Mouse (Mus musculus) neural tube, embryonic 14.5 days (tissue): ENCODE measurements around the gene Chchd10. TPM values are rescaled to one million over a fixed set of nuclear protein-coding genes. Genes with fewer than 3 reads are reported as not detected.

Experiments
- ATAC-seq: fragments of 200-750 bp; cut with Nextera tagmentation; 2 replicates; pipeline ENCODE4 v1.8.0; 2017; ENCODE audit warnings: low read depth, mild to moderate bottlenecking, moderate TSS enrichment, moderate library complexity
- H3K27ac ChIP-seq: fragments of 300-500 bp; sonication (generic); 2 replicates; pipeline ENCODE4 v1.5.1; 2014; ENCODE audit warnings: low read depth, mild to moderate bottlenecking, control low read depth, low read length, moderate library complexity, mixed read lengths
- H3K27me3 ChIP-seq: fragments of 300-500 bp; sonication (generic); 2 replicates; pipeline ENCODE4 v1.6.1; 2014; ENCODE audit warnings: low read length; ENCODE audit not compliant: control insufficient read depth, insufficient read depth
- H3K36me3 ChIP-seq: fragments of 300-500 bp; sonication (generic); 2 replicates; pipeline ENCODE4 v1.6.1; 2014; ENCODE audit warnings: low read length, mixed read lengths; ENCODE audit not compliant: control insufficient read depth, insufficient read depth
- H3K4me1 ChIP-seq: fragments of 300-500 bp; sonication (generic); 2 replicates; pipeline ENCODE4 v1.6.1; 2014; ENCODE audit warnings: low read length; ENCODE audit not compliant: control insufficient read depth, insufficient read depth
- H3K4me2 ChIP-seq: fragments of 300-500 bp; sonication (generic); 2 replicates; pipeline ENCODE4 v1.6.1; 2014; ENCODE audit warnings: mild to moderate bottlenecking, low read depth, low read length, control low read depth
- H3K4me3 ChIP-seq: fragments of 300-500 bp; sonication (generic); 2 replicates; pipeline ENCODE4 v1.5.1; 2014; ENCODE audit warnings: low read depth, low read length, control low read depth, mixed read lengths
- H3K9ac ChIP-seq: fragments of 300-500 bp; sonication (generic); replicated peaks from 2 replicates; pipeline ENCODE4 v1.6.1; 2014; ENCODE audit warnings: low read depth, mild to moderate bottlenecking, control low read depth, low read length, mixed read lengths
- H3K9me3 ChIP-seq: fragments of 300-500 bp; sonication (generic); 2 replicates; pipeline ENCODE4 v1.6.1; 2016; ENCODE audit warnings: low read length; ENCODE audit not compliant: control insufficient read depth
- WGBS: fragments of 180-500 bp; shearing (Covaris S2); extraction: QIAGEN DNeasy Blood & Tissue Kit; methylation state at CpG from one replicate; pipeline ENCODE4 v1.1.7; 2014; 5-methylcytosine and 5-hydroxymethylcytosine counted together
- polyA plus RNA-seq: library from polyadenylated mRNA; unstranded; fragments of >200 nt; fragmentation: Nextera tagmentation; extraction: Ambion mirVana; gene quantifications from 2 replicates; pipeline ENCODE4 v1.2.1, GENCODE M21; 2014

Chchd10 gene
- polyA plus RNA-seq, 1 experiment from 2014 or later: 158 TPM

DNA sequence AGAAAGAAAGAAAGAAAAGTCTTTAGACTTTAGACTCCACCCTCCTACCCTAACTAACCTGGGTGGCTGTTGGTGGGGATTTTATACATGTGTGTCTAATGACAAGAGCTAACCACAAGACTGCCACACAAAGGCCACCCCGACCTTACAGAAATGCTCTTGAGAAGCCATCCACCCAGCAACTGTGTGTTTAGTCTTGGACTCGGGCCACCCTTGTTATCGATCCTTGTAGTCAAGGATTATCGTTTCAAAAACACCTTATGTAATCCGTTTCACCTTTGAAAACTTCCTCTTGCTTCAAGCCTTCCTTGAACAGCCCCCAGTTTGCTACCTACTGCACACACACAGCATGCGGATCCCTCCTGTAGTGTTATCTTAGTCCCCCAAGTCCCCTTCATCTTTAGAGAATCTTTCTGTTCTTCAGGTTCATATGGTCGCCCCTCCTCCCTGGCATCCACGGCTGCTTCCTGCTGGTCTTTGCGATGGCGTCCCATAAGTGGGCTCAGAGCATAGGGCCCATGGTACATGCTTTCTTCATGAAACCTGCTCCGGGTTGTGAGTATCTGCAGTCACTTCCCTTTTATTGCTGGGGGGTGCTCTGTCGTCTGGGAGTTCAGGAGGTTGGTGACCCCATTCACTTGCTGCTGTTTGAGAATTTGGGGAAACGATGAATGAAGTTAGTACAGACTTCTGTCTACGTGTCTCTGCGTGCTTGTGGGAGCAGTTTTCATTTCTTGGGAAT is 10.0 kb downstream of the Chchd10 start, which contains the start of gene Vpreb3:
Gene Vpreb3, plus strand, starts transcription at position 322 of the 742 bp plus-strand sequence.
- no peak for ATAC-seq
- no peaks in the 10 kb centered on the region for H3K36me3 ChIP-seq
- no peaks in the 10 kb centered on the region for H3K9me3 ChIP-seq
- no peak within 1 kb of the TSS for H3K4me2 ChIP-seq
- H3K27me3 ChIP-seq: no peaks in the 10 kb centered on the region
- peak within 1 kb of the TSS; percentile 24; the same call in 1 of the 2 replicates for H3K27ac ChIP-seq
- peaks cover 3% of the 10 kb centered on the region; the same call in 1 of the 2 replicates for H3K4me1 ChIP-seq
- H3K4me3 ChIP-seq: no peak within 1 kb of the TSS
- H3K9ac ChIP-seq: no peak within 1 kb of the TSS
- WGBS: 88% methylated on average over 15 of the region's 15 CpGs

DNA sequence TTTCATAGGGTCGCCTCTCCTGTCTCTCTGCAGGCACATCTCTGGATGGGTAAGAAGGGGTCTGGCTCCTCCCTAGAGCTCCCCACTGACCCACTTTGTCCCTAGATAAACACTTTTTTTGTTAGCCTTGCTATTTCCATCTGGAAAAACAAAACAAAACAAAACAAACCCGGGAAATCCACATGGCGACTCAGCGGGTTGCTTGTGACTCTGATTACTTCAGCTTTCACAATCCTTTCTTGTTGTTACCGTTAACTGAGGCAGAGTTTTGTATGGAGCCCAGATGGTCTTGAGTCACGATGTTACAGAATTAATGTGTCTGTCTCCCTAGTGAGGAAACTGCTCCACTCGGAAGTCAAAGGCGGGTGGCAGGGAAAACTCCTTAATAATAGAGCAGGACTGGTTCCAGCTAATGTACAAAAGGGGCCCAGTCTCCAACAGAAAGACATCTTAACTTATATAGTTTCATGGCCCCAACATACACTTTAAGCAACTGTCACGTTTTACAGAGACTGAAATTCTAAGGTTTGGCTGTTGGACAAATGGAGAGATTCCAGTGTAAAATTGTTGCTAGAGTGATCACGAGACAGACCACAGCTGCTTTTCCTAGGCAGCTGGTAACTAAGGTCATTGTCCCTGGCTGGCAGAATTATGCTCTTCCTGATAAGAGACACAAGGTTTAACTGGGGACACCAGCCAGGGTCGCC is 11.3 kb downstream of the Chchd10 start:
- no peaks in the 10 kb centered on the region for H3K27me3 ChIP-seq
- WGBS: 10% methylated on average over 11 of the region's 11 CpGs
- H3K4me1 ChIP-seq: peaks cover 3% of the 10 kb centered on the region; the same call in 1 of the 2 replicates
- H3K27ac ChIP-seq: peak overlapping the region; percentile 46; the same call in 1 of the 2 replicates
- peak; percentile 48; the same call in 1 of the 2 replicates for ATAC-seq
- H3K4me2 ChIP-seq: no peak overlapping the region
- no peak overlapping the region; the same call in 1 of the 2 replicates for H3K9ac ChIP-seq
- H3K9me3 ChIP-seq: no peaks in the 10 kb centered on the region
- no peaks in the 10 kb centered on the region for H3K36me3 ChIP-seq
- H3K4me3 ChIP-seq: no peak overlapping the region

DNA sequence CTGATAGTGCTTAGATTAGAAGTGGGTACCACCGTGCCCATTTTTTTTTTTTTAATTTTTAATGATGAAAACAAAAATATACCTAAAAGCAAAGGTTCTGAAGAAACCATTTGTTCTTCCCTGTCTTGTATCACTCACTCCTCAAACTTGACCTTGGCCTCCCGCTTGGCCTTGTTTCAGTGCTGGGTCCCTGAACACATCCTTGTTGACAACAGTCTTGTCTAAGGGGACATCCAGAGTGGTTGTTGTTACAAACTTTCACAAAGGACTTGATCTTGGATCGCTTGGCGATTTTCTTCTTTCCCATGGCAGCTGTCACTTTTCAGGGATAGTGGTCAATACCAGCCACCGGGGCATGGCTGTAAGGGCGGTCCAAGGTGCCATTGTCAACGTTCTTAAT is 12.3 kb downstream of the Chchd10 start:
- Histone ChIP-seq H3K9ac (no peak overlapping the region), H3K27ac (no peak overlapping the region), H3K27me3 (no peaks in the 10 kb centered on the region), H3K9me3 (no peaks in the 10 kb centered on the region), H3K4me2 (no peak overlapping the region), H3K36me3 (no peaks in the 10 kb centered on the region), H3K4me1 (peaks cover 3% of the 10 kb centered on the region; the same call in 1 of the 2 replicates), H3K4me3 (no peak overlapping the region)
- WGBS: 91% methylated on average over 7 of the region's 7 CpGs
- no peak for ATAC-seq

DNA sequence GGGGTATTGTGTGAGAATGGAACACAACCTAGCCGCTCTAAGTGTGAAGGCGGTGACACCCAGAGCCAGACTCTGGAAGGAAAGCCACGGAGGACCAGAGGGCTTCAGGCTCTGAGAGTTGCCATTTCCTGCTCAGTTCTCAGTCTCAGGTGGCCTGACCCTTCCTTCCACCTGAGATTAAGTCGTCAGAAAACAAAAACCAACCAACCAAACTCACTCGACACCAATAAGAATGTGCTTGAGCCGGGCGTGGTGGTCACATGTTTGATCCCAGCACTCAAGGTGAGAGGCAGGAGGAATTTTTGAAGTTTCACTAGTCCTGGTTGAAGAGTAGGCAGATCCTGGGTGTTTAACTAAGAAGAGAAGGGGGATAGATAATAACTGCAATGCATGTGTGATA is 13.0 kb downstream of the Chchd10 start:
- H3K9ac ChIP-seq: no peak overlapping the region
- WGBS: 90% methylated on average over 7 of the region's 7 CpGs
- H3K27me3 ChIP-seq: no peaks in the 10 kb centered on the region
- H3K9me3 ChIP-seq: no peaks in the 10 kb centered on the region
- H3K4me2 ChIP-seq: no peak overlapping the region
- H3K36me3 ChIP-seq: no peaks in the 10 kb centered on the region
- H3K27ac ChIP-seq: no peak overlapping the region
- no peak overlapping the region for H3K4me3 ChIP-seq
- ATAC-seq: no peak
- peaks cover 7% of the 10 kb centered on the region; the same call in 1 of the 2 replicates for H3K4me1 ChIP-seq

- no peak overlapping the region for H3K4me3 ChIP-seq
- no peaks in the 10 kb centered on the region for H3K27me3 ChIP-seq
- ATAC-seq: no peak
- H3K36me3 ChIP-seq: no peaks in the 10 kb centered on the region
- no peak overlapping the region for H3K27ac ChIP-seq
- H3K9me3 ChIP-seq: no peaks in the 10 kb centered on the region
- 74% methylated on average over 5 of the region's 5 CpGs for WGBS
- H3K4me2 ChIP-seq: no peak overlapping the region
- H3K4me1 ChIP-seq: peaks cover 12% of the 10 kb centered on the region; the same call in 1 of the 2 replicates
- no peak overlapping the region for H3K9ac ChIP-seq
Measured at GRCm38 (mm10) chr10:75948079-75948478, 15.1 kb downstream of the Chchd10 start.

GRCm38 (mm10) chr10:75949053-75950045 is 16.4 kb downstream of the Chchd10 start:
- ATAC-seq: no peak
- no peaks in the 10 kb centered on the region for H3K9me3 ChIP-seq
- H3K36me3 ChIP-seq: no peaks in the 10 kb centered on the region
- WGBS: 85% methylated on average over 22 of the region's 22 CpGs
- no peak overlapping the region for H3K4me3 ChIP-seq
- H3K4me2 ChIP-seq: no peak overlapping the region
- H3K9ac ChIP-seq: no peak overlapping the region; the same call in 1 of the 2 replicates
- no peaks in the 10 kb centered on the region for H3K27me3 ChIP-seq
- H3K4me1 ChIP-seq: 0 out of 2 replicates have a peak, but pooled peaks cover 9% of the 10 kb centered on the region
- no peak overlapping the region for H3K27ac ChIP-seq

GRCm38 (mm10) chr10:75950791-75951210 is 17.9 kb downstream of the Chchd10 start:
- Histone ChIP-seq H3K9ac (peak overlapping the region; percentile 53), H3K4me2 (peak overlapping the region; percentile 77), H3K27ac (no peak overlapping the region), H3K27me3 (no peaks in the 10 kb centered on the region), H3K4me3 (peak overlapping the region; percentile 28), H3K4me1 (0 out of 2 replicates have a peak, but pooled peaks cover 9% of the 10 kb centered on the region), H3K36me3 (no peaks in the 10 kb centered on the region), H3K9me3 (no peaks in the 10 kb centered on the region)
- peak; percentile 65 for ATAC-seq
- WGBS: 3% methylated on average over 20 of the region's 23 CpGs

GRCm38 (mm10) chr10:75951424-75952050 is 18.6 kb downstream of the Chchd10 start:
- ATAC-seq: peak; percentile 3; the same call in 1 of the 2 replicates
- H3K27ac ChIP-seq: no peak overlapping the region

More at GRCm38 (mm10) chr10:75951424-75952050, 18.6 kb downstream of the Chchd10 start:
- no peaks in the 10 kb centered on the region for H3K36me3 ChIP-seq
- no peaks in the 10 kb centered on the region for H3K27me3 ChIP-seq
- peak overlapping the region; percentile 77 for H3K4me2 ChIP-seq
- peak overlapping the region; percentile 53; the same call in 1 of the 2 replicates for H3K9ac ChIP-seq
- 5% methylated on average over 13 of the region's 13 CpGs for WGBS
- H3K4me3 ChIP-seq: peak overlapping the region; percentile 28
- no peaks in the 10 kb centered on the region for H3K9me3 ChIP-seq
- H3K4me1 ChIP-seq: 0 out of 2 replicates have a peak, but pooled peaks cover 9% of the 10 kb centered on the region
